Mouse (Mus musculus): ENCODE measurements around the gene Crebbp.

Gene Crebbp

DNA sequence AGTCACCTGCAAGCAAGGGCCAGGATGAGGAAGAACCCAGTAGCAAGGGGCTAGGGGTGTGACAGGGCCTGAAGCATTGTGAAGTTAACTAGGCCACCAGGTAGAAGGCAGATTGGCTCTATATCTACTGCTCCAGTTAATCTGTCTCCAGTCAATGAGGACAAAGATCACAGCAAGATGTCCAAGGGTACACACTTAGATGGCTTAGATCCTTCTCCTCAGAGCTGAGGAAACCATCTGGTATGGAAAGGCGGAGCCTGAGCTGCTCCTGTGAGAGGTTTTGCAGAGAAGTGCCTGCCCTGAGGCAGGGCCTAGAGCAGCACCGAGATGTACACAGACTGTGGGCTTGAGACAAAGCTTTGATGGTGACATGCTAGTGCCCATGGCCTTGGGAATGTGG is 169.7 kb downstream of the Crebbp start:
- DNase-seq (ENCODE audit: low spot score): no peak

DNA sequence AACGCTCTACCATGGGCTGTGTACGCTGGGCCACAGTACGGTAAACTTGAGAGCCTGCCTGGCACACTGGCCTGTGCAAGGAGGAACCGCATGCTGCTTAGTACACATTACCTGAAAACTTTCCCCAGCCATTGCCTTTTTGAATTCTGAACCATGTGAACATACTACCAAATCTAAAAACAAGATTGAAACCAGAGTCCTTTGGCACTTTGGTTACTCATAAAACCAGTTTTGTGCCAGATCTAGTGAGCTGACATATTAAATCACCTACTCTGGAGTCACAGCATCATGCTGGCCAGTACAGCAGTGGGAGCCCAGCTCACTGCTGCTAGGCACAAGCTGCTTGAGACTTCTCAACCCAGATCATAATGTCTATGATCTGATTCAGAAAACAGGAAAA is 172.2 kb downstream of the Crebbp start:
- no peak for DNase-seq (ENCODE audit: low spot score)

DNA sequence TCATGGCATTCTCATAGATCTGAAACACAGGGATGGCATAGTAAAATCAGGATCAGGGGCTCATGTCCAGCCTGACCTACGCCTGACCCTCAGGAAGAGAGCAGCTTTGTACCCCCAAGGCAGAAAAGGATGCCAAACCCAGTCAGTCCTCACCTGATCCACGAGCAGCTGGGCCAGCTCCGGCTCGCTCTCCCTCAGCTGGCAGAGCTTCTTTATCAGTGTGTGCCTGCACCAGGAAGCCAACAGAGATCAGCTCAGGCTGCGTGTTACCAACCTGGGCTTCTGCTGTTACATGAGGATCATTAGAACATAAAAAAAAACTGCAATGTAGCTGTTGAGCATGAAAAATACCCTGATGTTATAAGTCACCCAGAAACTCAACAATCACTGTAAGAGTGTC is 173.6 kb downstream of the Crebbp start:
- DNase-seq (ENCODE audit: low spot score): no peak

- no peak for DNase-seq (ENCODE audit: low spot score)
These were observed 176.1 kb downstream of the Crebbp start for GRCm38 (mm10) chr16:4037690-4038089.

DNA sequence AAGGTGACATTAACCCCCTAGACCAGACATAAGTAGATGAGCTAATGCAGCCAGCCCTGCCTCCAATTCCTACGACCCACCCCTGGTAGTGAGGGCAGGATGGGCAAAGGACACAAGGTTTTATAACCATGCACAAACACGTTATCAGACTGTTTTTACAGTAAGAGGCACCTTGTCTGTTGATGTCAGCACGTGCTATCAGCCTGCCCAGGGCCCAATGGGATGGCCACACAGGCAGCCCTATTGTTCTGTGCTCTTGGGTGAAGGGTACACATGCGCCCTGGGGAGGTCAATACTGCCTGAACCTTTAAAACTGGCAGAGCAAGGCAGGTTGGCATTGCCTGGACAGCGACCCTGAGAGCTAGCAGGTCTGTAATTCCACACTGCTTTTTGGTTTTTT is 177.0 kb downstream of the Crebbp start, which contains the start of gene Dnase1:
Gene Dnase1 (plus strand): TSS at position 136 of the 400 bp plus-strand sequence.
- DNase-seq (ENCODE audit: low spot score): no peak

DNA sequence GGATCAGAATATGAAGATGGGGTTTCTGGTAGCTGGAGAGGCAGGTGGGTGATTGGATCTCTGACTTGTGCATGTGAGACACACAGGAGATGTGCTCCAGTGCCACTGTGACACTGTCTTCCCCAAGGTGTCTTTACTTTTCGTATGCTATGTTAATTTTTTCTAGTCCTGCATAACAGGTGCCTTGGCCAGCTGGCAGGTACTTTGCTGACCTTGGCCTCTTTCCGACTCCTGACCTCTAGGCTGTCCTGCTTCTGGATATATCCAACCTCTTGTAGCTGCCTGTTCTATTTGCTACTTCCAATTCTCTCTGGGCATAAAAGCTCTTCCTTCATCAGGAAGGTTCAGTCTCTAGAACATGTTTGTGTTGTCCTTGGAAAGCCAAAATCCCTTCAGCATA is 178.2 kb downstream of the Crebbp start:
- no peak for DNase-seq (ENCODE audit: low spot score)

GRCm38 (mm10) chr16:4034476-4034875 is 179.3 kb downstream of the Crebbp start:
- no peak for DNase-seq (ENCODE audit: low spot score)

DNA sequence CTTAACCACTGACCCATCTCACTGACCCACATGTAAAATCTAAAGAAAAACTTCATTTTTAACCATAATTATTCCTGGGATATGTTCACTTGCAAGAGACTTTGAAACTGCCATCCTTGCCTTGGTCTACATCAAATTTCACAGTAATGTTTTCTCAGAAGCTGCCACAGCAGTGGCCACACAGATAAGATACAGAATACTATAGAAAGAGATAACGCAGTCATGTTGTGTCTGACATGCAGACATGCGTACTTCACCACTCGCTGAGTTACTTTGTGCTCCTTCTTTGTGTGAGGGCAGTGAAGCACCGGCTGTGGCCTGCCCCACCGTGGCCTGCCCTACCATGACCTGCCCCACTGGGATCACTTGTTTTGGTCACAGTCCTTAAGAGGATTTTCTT is 179.8 kb downstream of the Crebbp start:
- DNase-seq (ENCODE audit: low spot score): no peak

- DNase-seq (ENCODE audit: low spot score): no peak
These were observed 181.5 kb downstream of the Crebbp start for GRCm38 (mm10) chr16:4032341-4032748.

DNA sequence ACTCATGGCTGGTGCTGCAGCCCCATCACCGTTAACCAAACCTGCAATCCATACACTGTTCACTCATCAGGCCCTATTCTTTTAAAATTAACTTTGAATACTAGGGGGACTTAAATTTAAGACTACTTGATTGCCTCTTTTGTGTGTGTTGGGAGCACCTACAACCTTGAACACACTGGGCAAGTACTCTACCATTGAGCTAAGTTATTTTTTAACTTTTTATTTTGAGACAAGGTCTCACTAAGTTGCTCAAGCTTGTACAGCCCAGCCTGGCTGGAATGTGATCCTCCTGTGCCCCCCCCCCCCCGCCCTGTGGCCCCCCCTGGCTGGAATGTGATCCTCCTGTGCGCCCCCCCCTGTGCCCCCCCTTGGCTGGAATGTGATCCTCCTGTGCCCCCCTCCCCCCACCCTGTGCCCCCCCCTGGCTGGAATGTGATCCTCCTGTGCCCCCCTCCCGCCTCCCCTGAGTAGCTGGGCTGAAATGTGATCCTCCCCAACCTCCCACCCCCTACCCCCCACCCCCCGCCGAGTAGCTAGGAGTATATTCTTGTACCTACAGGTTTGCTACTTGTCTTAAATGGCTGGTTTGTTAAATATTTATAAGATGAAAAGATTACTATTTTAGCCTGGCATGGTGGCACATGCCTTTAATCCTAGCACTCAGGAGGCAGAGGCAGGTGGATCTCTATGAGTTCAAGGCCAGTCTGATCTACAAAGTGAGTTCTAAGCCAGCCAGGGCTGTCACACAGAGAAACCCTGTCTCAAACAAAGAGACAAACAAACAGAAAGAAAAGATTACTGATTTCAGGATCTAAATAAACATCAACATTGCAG is 182.1 kb downstream of the Crebbp start:
- DNase-seq (ENCODE audit: low spot score): no peak
